Mouse (Mus musculus) lung, embryonic 15.5 days (tissue): ENCODE data around the gene Fxyd1. TPM values are rescaled to one million over a fixed set of nuclear protein-coding genes. Genes with fewer than 3 reads are reported as not detected.

Experiments
- ATAC-seq: fragments of 200-750 bp; cut with Nextera tagmentation; 2 replicates; pipeline ENCODE4 v1.8.0; 2017; ENCODE audit warnings: moderate number of reproducible peaks, borderline replicate concordance; ENCODE audit not compliant: low FRiP score, low TSS enrichment; ENCODE audit errors: extremely low read depth
- H3K27ac ChIP-seq: fragments of 300-500 bp; sonication (generic); 2 replicates; pipeline ENCODE4 v1.5.1; 2015; ENCODE audit warnings: moderate library complexity, mild to moderate bottlenecking, inconsistent platforms
- H3K27me3 ChIP-seq: fragments of 300-500 bp; sonication (generic); 2 replicates; pipeline ENCODE4 v1.6.1; 2015; ENCODE audit warnings: inconsistent platforms
- H3K36me3 ChIP-seq: fragments of 300-500 bp; sonication (generic); 2 replicates; pipeline ENCODE4 v1.6.1; 2015; ENCODE audit warnings: inconsistent platforms
- H3K4me1 ChIP-seq: fragments of 300-500 bp; sonication (generic); 2 replicates; pipeline ENCODE4 v1.6.1; 2015; ENCODE audit warnings: inconsistent platforms
- H3K4me2 ChIP-seq: fragments of 300-500 bp; sonication (generic); 2 replicates; pipeline ENCODE4 v1.6.1; 2015; ENCODE audit warnings: inconsistent platforms, mild to moderate bottlenecking, moderate library complexity
- H3K4me3 ChIP-seq: fragments of 300-500 bp; sonication (generic); 2 replicates; pipeline ENCODE4 v1.5.1; 2015; ENCODE audit warnings: mild to moderate bottlenecking, inconsistent platforms
- H3K9ac ChIP-seq: fragments of 300-500 bp; sonication (generic); 2 replicates; pipeline ENCODE4 v1.6.1; 2015; ENCODE audit warnings: inconsistent platforms
- H3K9me3 ChIP-seq: fragments of 300-500 bp; sonication (generic); 2 replicates; pipeline ENCODE4 v1.6.1; 2016; ENCODE audit warnings: inconsistent platforms
- WGBS: fragments of 180-500 bp; shearing (Covaris S2); methylation state at CpG from one replicate; pipeline ENCODE4 v1.1.7; 2015; 5-methylcytosine and 5-hydroxymethylcytosine counted together
- polyA plus RNA-seq: library from polyadenylated mRNA; unstranded; fragments of >200 nt; fragmentation: Nextera tagmentation; extraction: Ambion mirVana; gene quantifications from 2 replicates; pipeline ENCODE4 v1.2.1, GENCODE M21; 2015

The Fxyd1 gene
- polyA plus RNA-seq, 1 experiment from 2014 or later = 82.5 TPM

DNA sequence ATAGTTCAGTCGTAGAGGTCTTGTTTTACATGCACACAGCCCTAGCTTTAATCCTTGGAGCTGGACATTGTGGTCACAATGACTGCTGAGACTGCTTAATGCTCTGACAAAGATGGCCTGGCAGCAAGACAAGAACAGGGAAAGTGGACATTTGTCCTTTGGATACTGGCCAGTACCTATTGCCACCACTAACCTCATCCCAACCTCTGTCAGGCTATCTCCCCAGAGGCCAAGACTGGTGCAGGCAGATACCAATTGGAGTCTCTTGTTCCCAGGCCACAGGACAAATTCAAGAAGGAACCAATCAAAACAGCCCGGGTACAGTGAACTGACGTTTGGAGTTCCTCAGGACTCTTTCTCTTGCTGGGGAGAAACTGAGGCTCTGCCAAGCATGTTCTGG is 31.2 kb upstream of the Fxyd1 start:
- Histone ChIP-seq H3K27ac (no peak overlapping the region), H3K4me2 (no peak overlapping the region), H3K36me3 (no peaks in the 10 kb centered on the region), H3K9ac (no peak overlapping the region), H3K27me3 (no peaks in the 10 kb centered on the region), H3K4me3 (no peak overlapping the region), H3K9me3 (no peaks in the 10 kb centered on the region), H3K4me1 (peaks cover 21% of the 10 kb centered on the region)
- ATAC-seq = no peak
- WGBS = 48% methylated on average over 3 of the region's 3 CpGs

DNA sequence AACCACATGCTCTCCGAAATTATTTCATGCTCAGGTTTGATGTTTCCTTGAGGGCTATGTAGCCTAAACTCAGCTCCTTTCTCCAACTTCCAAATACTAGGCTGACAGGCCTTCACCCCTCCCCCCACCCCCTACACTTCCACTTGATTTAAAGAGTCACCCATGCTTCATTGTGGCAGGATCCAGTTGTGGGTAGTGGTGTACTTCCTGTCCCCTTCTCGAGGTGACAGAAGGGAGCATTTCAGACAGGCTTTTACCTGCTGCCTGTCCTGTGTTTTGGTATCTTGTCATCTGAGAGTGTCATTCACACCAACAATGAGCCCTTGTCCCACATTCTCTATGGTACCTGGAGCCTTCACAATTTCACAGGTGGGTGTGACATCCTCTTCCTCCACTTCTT is 30.3 kb upstream of the Fxyd1 start:
- H3K9ac ChIP-seq = no peak overlapping the region
- H3K4me2 ChIP-seq = no peak overlapping the region
- H3K4me1 ChIP-seq = peaks cover 21% of the 10 kb centered on the region
- no peak for ATAC-seq
- no peak overlapping the region for H3K4me3 ChIP-seq
- no peaks in the 10 kb centered on the region for H3K36me3 ChIP-seq
- no peaks in the 10 kb centered on the region for H3K9me3 ChIP-seq
- 50% methylated on average over 2 of the region's 2 CpGs for WGBS
- no peaks in the 10 kb centered on the region for H3K27me3 ChIP-seq
- H3K27ac ChIP-seq = no peak overlapping the region

DNA sequence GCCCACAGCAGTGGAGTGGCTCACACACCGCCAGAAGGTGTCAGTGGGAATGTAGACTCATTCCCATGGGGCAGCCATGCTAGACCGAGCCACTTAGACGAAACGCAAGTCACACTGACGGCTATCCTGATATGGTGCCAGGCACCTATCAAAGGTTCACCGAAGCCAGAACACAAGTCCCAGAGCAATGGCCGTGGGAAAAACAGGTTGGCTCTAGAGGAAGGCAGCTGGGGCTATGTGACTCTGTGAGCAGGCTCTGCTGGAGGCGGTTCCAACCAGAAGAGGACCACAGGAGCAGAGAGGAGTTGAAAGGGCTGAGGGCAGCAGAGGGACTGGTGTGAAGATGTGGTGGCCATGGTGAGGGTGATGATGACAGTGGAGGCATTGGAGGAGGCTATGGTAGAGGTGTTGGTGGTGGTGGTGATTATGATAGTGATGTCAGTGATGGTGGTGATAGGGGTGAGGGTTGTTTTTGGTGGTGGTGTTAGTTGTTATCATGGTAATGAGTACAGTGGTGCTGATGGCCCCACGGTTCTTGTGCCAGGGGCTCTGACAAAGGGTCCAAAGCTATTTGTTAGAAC is 29.3 kb upstream of the Fxyd1 start:
- Histone ChIP-seq H3K27ac (no peak overlapping the region), H3K4me3 (no peak overlapping the region), H3K9ac (no peak overlapping the region), H3K4me2 (no peak overlapping the region), H3K4me1 (peaks cover 21% of the 10 kb centered on the region), H3K9me3 (no peaks in the 10 kb centered on the region), H3K36me3 (no peaks in the 10 kb centered on the region), H3K27me3 (no peaks in the 10 kb centered on the region)
- no peak for ATAC-seq
- WGBS = 87% methylated on average over 9 of the region's 9 CpGs

DNA sequence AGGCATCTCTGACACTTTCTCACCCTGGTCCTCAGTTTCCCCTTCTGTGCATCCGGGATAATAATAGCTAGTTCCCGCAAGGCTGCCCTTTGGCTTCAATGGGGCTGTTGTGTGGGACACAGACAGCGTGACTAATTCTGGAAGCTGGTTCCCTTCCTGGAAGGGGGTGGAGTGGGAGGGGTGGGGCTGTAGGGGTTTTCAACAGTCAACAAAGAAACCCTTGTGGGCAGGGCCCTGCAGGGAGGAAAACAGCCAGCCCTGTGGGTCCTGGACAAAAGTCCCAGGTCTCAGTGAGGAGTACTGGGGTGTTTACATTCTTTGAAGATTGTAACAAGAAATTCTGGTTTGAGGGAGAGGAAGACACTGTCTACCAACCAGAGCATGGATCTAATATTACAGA is 28.2 kb upstream of the Fxyd1 start:
- ATAC-seq = no peak
- no peaks in the 10 kb centered on the region for H3K36me3 ChIP-seq
- H3K27me3 ChIP-seq = no peaks in the 10 kb centered on the region
- H3K4me2 ChIP-seq = no peak overlapping the region
- H3K9me3 ChIP-seq = no peaks in the 10 kb centered on the region
- H3K27ac ChIP-seq = 0 out of 2 replicates have a peak overlapping the region, but pooled peaks have one; percentile 2
- no peak overlapping the region for H3K4me3 ChIP-seq
- no peak overlapping the region for H3K9ac ChIP-seq
- WGBS = 52% methylated on average over 3 of the region's 3 CpGs
- H3K4me1 ChIP-seq = peaks cover 21% of the 10 kb centered on the region

DNA sequence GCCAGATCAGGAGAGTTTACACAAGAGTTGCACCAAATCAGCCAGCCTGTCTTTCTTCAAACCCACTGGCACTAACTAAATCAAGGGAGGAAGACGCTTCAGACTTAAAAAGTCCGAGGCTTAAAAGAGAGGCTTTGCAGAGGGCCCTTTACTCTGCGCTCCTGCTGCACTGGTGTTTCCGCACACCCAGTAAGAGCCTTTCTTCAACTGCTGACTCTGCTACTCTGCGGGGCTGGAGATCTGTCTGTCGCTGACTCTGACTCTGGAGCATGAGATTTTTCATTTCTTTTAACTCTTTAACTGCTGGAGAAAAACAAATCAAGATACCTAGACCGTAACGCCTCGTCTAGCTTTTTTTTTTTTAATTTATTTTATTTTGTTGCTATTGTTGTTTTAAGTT is 27.1 kb upstream of the Fxyd1 start:
- no peaks in the 10 kb centered on the region for H3K9me3 ChIP-seq
- WGBS = 40% methylated on average over 9 of the region's 9 CpGs
- H3K4me1 ChIP-seq = peaks cover 21% of the 10 kb centered on the region
- no peaks in the 10 kb centered on the region for H3K36me3 ChIP-seq
- H3K27ac ChIP-seq = peak overlapping the region; percentile 32
- no peak overlapping the region for H3K9ac ChIP-seq
- H3K4me3 ChIP-seq = no peak overlapping the region
- H3K27me3 ChIP-seq = no peaks in the 10 kb centered on the region
- no peak for ATAC-seq
- no peak overlapping the region for H3K4me2 ChIP-seq

DNA sequence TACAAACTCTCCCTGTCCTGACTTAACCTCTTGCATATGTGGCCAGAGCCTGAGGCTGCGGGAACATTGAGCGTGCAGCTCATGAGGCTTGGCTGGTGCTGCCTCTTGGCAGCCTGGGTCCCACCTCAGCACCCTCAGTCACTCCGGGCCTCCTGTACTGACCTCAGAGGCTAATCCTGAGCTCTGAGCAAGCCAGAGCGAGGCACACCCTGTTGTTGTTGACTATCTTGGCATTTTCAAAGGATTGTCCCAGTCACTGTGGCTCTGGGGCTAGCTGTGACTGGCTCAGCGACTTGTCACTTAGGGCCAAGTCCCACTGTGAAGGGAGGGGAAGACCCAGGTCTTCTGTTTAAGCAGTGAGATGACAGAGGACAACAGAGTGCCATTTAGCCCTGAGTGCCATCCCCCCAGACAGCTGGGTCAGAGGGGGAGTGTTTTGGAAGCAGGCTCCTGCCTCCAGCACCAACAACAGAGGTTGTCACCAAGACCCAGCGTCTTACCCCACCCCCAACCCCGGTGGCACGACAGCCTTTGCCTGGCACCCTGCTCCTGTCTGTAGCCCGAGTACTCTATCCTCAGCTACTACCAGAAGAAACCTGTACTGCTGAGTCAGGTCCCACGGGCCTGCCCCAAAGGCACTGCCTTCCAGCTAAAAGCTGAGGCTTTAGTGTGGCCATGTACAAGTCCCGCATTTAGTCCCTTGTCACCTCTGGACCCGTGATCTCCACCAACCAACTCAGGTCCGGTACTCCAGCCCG is 26.0 kb upstream of the Fxyd1 start:
- no peaks in the 10 kb centered on the region for H3K27me3 ChIP-seq
- H3K27ac ChIP-seq = no peak overlapping the region
- H3K4me1 ChIP-seq = peaks cover 21% of the 10 kb centered on the region
- H3K36me3 ChIP-seq = no peaks in the 10 kb centered on the region
- H3K4me2 ChIP-seq = no peak overlapping the region
- whole genome bisulfite sequencing = 64% methylated on average over 14 of the region's 14 CpGs
- no peak for ATAC-seq
- H3K4me3 ChIP-seq = no peak overlapping the region
- H3K9ac ChIP-seq = no peak overlapping the region
- H3K9me3 ChIP-seq = no peaks in the 10 kb centered on the region

DNA sequence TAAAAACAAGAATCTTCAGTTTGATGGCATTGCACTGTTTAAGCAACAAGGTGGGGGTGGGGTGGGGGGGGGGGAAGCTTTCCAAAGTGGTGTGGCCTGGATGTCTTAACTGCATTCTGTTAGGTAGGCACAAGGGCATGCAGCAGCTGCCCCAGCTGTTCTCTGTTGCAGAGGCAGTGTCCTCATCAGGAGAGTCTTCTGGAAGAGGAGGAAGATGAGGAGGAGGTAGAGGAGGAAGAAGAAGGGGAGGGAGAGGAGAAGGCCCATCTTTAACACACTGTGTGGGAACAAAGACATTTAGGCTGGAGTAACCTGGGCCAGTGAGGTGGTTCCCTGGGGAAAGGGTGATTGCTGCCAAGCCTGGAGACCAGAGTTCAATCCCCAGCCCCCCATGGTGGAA is 25.1 kb upstream of the Fxyd1 start:
- H3K9me3 ChIP-seq = no peaks in the 10 kb centered on the region
- H3K27ac ChIP-seq = no peak overlapping the region
- no peaks in the 10 kb centered on the region for H3K27me3 ChIP-seq
- H3K4me2 ChIP-seq = no peak overlapping the region
- no peak overlapping the region for H3K4me3 ChIP-seq
- no peak overlapping the region for H3K9ac ChIP-seq
- peaks cover 27% of the 10 kb centered on the region for H3K4me1 ChIP-seq
- H3K36me3 ChIP-seq = no peaks in the 10 kb centered on the region
- ATAC-seq = no peak

DNA sequence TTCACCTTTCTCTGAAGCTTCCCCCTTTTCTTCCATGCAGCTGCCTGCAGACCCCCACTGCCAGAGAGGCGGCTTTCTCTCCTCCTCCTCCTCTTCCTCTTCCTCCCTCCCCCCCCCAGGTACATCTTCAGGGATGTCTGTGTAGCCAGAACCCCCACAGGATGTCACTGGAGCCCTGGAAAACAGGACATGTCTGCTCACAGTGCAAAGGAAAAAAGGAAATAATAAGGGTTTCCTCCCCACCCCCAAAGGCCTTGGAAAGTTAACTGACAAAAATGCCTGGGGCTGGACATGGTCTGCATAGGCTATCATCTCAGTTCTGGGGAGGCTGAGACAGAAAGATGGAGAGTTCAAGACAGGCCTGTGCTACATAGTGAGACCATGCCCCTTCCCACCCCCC is 24.1 kb upstream of the Fxyd1 start:
- Histone ChIP-seq H3K27me3 (no peaks in the 10 kb centered on the region), H3K9me3 (no peaks in the 10 kb centered on the region), H3K36me3 (no peaks in the 10 kb centered on the region), H3K4me1 (peaks cover 32% of the 10 kb centered on the region), H3K27ac (no peak overlapping the region), H3K9ac (no peak overlapping the region), H3K4me2 (no peak overlapping the region), H3K4me3 (no peak overlapping the region)
- WGBS = 41% methylated on average over 1 of the region's 1 CpGs
- ATAC-seq = no peak

DNA sequence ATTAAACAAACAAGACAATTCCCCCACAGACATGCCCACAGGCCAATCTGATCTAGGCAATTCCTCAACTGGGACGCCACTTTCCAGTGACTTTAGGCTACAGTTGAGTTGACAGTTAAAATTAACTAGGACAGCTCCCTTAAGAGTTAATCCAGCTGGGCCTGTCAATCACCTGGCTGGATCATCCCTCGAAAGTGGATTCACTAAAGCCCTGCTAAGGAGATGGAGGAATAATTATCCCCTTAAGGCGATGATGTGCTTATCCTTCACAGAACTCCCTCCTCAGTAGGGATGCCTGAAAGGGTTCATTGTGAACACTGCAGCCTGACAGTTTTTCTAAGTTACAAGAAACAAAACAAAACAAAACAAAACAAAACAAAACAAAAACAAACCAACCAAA is 23.6 kb upstream of the Fxyd1 start:
- no peak overlapping the region for H3K4me2 ChIP-seq
- H3K27ac ChIP-seq = no peak overlapping the region
- WGBS = 53% methylated on average over 3 of the region's 3 CpGs
- no peaks in the 10 kb centered on the region for H3K36me3 ChIP-seq
- H3K4me1 ChIP-seq = peaks cover 30% of the 10 kb centered on the region
- no peak overlapping the region for H3K9ac ChIP-seq
- no peak for ATAC-seq
- no peaks in the 10 kb centered on the region for H3K9me3 ChIP-seq
- H3K4me3 ChIP-seq = no peak overlapping the region
- H3K27me3 ChIP-seq = no peaks in the 10 kb centered on the region

DNA sequence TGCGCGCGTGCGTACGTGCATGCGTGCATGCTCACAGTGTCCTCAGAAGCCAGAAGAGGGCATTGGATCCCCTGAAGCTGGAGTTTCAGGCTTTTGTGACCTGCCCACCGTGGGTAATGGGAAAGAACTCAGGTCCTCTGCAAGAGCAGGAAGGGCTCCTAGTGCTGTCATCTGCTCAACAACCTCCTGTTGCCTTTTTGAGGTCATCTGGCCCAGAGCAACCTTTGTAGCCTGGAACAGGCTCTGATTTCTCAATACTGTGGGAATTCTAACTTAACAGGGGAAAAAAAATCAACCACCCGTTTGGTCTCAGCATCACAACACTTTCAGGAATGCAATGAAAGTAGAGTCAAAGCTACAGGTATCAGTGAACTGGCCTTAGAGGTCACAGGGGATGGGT is 22.7 kb upstream of the Fxyd1 start:
- Histone ChIP-seq H3K9me3 (no peaks in the 10 kb centered on the region), H3K4me1 (peaks cover 21% of the 10 kb centered on the region), H3K36me3 (no peaks in the 10 kb centered on the region), H3K9ac (no peak overlapping the region), H3K4me2 (no peak overlapping the region), H3K4me3 (no peak overlapping the region), H3K27ac (no peak overlapping the region), H3K27me3 (no peaks in the 10 kb centered on the region)
- 86% methylated on average over 8 of the region's 8 CpGs for WGBS
- no peak for ATAC-seq

DNA sequence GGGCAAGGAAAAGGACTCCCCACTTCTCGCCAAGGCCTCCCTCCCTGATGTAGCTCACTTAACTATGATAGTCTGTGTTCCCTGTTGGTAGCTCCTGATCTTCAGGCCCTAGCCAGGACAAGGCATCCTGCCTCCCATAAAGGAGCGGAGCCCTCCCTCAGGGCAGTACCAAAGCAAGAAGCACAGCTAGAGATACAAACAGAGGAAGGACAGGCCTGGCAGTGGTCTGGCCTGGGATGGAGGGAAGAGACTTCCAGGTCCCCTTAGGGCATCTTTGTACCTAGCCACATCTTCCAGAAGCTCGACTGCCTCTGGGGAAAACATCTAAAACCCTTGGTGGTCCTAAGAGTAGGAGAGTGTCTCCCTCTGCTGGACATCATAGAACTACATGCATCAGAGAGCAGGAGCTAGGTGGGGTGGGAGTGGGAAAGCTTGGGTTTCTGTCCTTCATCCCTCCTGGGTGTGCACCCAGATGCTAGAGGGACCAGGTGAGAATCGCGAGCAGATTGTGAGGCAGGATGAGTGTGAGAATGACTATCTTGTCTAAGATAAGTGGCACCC is 21.0 kb upstream of the Fxyd1 start:
- Histone ChIP-seq H3K36me3 (no peaks in the 10 kb centered on the region), H3K4me3 (no peak overlapping the region), H3K27ac (no peak overlapping the region), H3K9ac (no peak overlapping the region), H3K27me3 (no peaks in the 10 kb centered on the region), H3K4me1 (peaks cover 22% of the 10 kb centered on the region), H3K4me2 (no peak overlapping the region), H3K9me3 (no peaks in the 10 kb centered on the region)
- ATAC-seq = 0 out of 2 replicates have a peak, but pooled peaks have one; percentile 19
- 34% methylated on average over 5 of the region's 5 CpGs for WGBS

DNA sequence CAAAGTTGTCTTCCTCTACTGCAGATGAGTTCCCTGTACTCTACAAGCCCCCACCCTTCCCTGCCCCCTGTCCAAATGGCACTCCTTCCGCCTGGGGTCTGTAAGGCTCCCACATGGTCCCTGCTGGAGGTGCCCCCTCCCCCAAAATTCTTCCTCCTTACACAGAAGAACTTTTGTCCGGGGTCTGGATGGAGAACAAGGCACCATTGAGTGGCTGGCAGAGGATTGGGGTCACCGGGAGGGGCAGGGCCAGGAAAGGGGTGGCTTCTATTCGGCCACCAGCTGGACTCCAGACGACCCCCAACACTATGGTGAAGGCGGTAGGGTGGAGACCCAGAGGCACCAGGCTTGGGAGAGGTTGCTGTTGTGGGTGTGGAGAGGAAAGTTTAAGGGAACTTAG is 20.5 kb upstream of the Fxyd1 start:
- no peak overlapping the region for H3K27ac ChIP-seq
- no peaks in the 10 kb centered on the region for H3K27me3 ChIP-seq
- ATAC-seq = no peak

More for the DNA sequence above, 20.5 kb upstream of the Fxyd1 start:
- peaks cover 25% of the 10 kb centered on the region for H3K4me1 ChIP-seq
- H3K4me3 ChIP-seq = no peak overlapping the region
- no peaks in the 10 kb centered on the region for H3K9me3 ChIP-seq
- no peak overlapping the region for H3K9ac ChIP-seq
- no peak overlapping the region for H3K4me2 ChIP-seq
- H3K36me3 ChIP-seq = no peaks in the 10 kb centered on the region
- WGBS = 45% methylated on average over 6 of the region's 6 CpGs
